Mouse (Mus musculus): Measurements from ENCODE around the gene Arl2bp.

GRCm38 (mm10) chr8:94678582-94678981 is 12.2 kb downstream of the Arl2bp start:
- no peak for TF ChIP-seq POLR2A (IDR thresholded peaks at IDR 0.05; ENCODE audit: insufficient read depth, low read depth, low read length)
- no peak for TF ChIP-seq CTCF (IDR thresholded peaks at IDR 0.05; ENCODE audit: insufficient read depth, low read depth, low read length)
